ENCODE assay signal across 22 mouse cellular contexts in genomic region chr10:88768961-88769360, GRCm38 (mm10).
"Had no signal": no experiment of that assay in that cellular context is flagged by ENCODE, and none has a peak within 500 bp of the region (broad histone marks: within the 10 kb centered on the region; RNA-seq: fewer than 3 reads in every experiment).

No protein-coding gene starts in this region.

- H3K9me3 ChIP-seq: limb, embryonic 13.5 days; midbrain, embryonic 12.5 days; midbrain, embryonic 15.5 days; neural tube, embryonic 12.5 days; neural tube, embryonic 15.5 days had no signal

- H3K4me2 ChIP-seq: limb, embryonic 13.5 days; lung, embryonic 14.5 days; midbrain, embryonic 12.5 days; midbrain, embryonic 15.5 days; neural tube, embryonic 12.5 days; neural tube, embryonic 15.5 days had no signal

- H3K9ac ChIP-seq: limb, embryonic 13.5 days; liver, embryonic 14.5 days; liver, postnatal 0 days; lung, embryonic 14.5 days; midbrain, embryonic 12.5 days; midbrain, embryonic 15.5 days; neural tube, embryonic 12.5 days; neural tube, embryonic 15.5 days had no signal

- H3K4me1 ChIP-seq: limb, embryonic 13.5 days; midbrain, embryonic 12.5 days; midbrain, embryonic 15.5 days; neural tube, embryonic 12.5 days; neural tube, embryonic 15.5 days had no signal

- ATAC-seq: liver, postnatal 0 days; lung, postnatal 0 days; midbrain, embryonic 15.5 days had no signal

- H3K27ac ChIP-seq: limb, embryonic 13.5 days; liver, embryonic 14.5 days; macrophage; midbrain, embryonic 12.5 days; midbrain, embryonic 15.5 days; neural tube, embryonic 12.5 days; neural tube, embryonic 15.5 days; stomach, postnatal 0 days had no signal

- H3K4me3 ChIP-seq: limb, embryonic 13.5 days; midbrain, embryonic 12.5 days; midbrain, embryonic 15.5 days; neural tube, embryonic 12.5 days; neural tube, embryonic 15.5 days had no signal

- H3K27me3 ChIP-seq: limb, embryonic 13.5 days; midbrain, embryonic 12.5 days; midbrain, embryonic 15.5 days; neural tube, embryonic 12.5 days; neural tube, embryonic 15.5 days had no signal

- DNase-seq: kidney, adult 18-20 months; kidney, adult 9 months; kidney, postnatal 14 days; kidney, postnatal 4 days; left cerebral cortex, postnatal 4 days; liver; liver, postnatal 0 days; lung, embryonic 14.5 days; right cerebral cortex, adult 18-20 months; right cerebral cortex, postnatal 14 days; right cerebral cortex, postnatal 4 days; thymus, adult 2 months; thymus, postnatal 25 days had no signal
